Mouse (Mus musculus) heart, postnatal 0 days (tissue): Measurements from ENCODE around the gene Cd3e. TPM values are rescaled to one million over a fixed set of nuclear protein-coding genes. Genes with fewer than 3 reads are reported as not detected.

Experiments used
- ATAC-seq: fragments of 200-750 bp; cut with Nextera tagmentation; 2 replicates; pipeline ENCODE4 v1.8.0; 2017; ENCODE audit warnings: low read depth, moderate number of reproducible peaks, moderate library complexity; ENCODE audit not compliant: insufficient read depth
- DNase-seq: peaks from one replicate; pipeline ENCODE4 v3.0.0-alpha.2; 2016; ENCODE audit warnings: low spot score
- H3K27ac ChIP-seq: fragments of 300-500 bp; sonication (generic); 2 replicates; pipeline ENCODE4 v1.5.1; 2014; ENCODE audit warnings: low read depth, mild to moderate bottlenecking
- H3K27me3 ChIP-seq: fragments of 300-500 bp; sonication (generic); 2 replicates; pipeline ENCODE4 v1.6.1; 2014; ENCODE audit warnings: low read length, mixed read lengths; ENCODE audit not compliant: control insufficient read depth, insufficient read depth
- H3K36me3 ChIP-seq: fragments of 300-500 bp; sonication (generic); replicated peaks from 2 replicates; pipeline ENCODE4 v1.6.1; 2014; ENCODE audit warnings: low read length, mixed read lengths; ENCODE audit not compliant: control insufficient read depth, insufficient read depth
- H3K4me1 ChIP-seq: fragments of 300-500 bp; sonication (generic); 2 replicates; pipeline ENCODE4 v1.6.1; 2014; ENCODE audit warnings: antibody characterized with exemption; ENCODE audit not compliant: control insufficient read depth, insufficient read depth
- H3K4me2 ChIP-seq: fragments of 300-500 bp; sonication (generic); 2 replicates; pipeline ENCODE4 v1.6.1; 2014; ENCODE audit warnings: low read depth, mild to moderate bottlenecking, low read length, moderate library complexity
- H3K4me3 ChIP-seq: fragments of 300-500 bp; sonication (generic); 2 replicates; pipeline ENCODE4 v1.5.1; 2014; ENCODE audit warnings: low read depth, low read length
- H3K9ac ChIP-seq: fragments of 300-500 bp; sonication (generic); replicated peaks from 2 replicates; pipeline ENCODE4 v1.6.1; 2014; ENCODE audit warnings: low read depth, low read length, mixed read lengths
- H3K9me3 ChIP-seq: fragments of 300-500 bp; sonication (generic); replicated peaks from 2 replicates; pipeline ENCODE4 v1.6.1; 2016; ENCODE audit warnings: low read length; ENCODE audit not compliant: control insufficient read depth
- CTCF ChIP-seq: IDR thresholded peaks from 2 replicates; pipeline ENCODE4 v1.5.1; 2016; ENCODE audit warnings: antibody characterized with exemption, control low read depth, low read depth
- EP300 ChIP-seq: IDR thresholded peaks from 2 replicates; pipeline ENCODE4 v1.6.1; 2016; ENCODE audit warnings: antibody characterized with exemption, low read depth
- WGBS: fragments of 180-500 bp; shearing (Covaris S2); extraction: QIAGEN DNeasy Blood & Tissue Kit; methylation state at CpG from one replicate; pipeline ENCODE4 v1.1.7; 2014; 5-methylcytosine and 5-hydroxymethylcytosine counted together
- polyA plus RNA-seq: library from polyadenylated mRNA; unstranded; fragments of >200 nt; fragmentation: Nextera tagmentation; extraction: Ambion mirVana; gene quantifications from 2 replicates; pipeline ENCODE4 v1.2.1, GENCODE M21; 2015
- total RNA-seq: library from RNA; depleted of rRNA; stranded (reverse); fragments of >200 nt; gene quantifications from 2 replicates; pipeline ENCODE4 v1.2.3, GENCODE M21; 2014; ENCODE audit warnings: low replicate concordance

The Cd3e gene
- total and polyA plus RNA-seq, 2 experiments from 2014 or later = 0.14 TPM; not detected in 1

DNA sequence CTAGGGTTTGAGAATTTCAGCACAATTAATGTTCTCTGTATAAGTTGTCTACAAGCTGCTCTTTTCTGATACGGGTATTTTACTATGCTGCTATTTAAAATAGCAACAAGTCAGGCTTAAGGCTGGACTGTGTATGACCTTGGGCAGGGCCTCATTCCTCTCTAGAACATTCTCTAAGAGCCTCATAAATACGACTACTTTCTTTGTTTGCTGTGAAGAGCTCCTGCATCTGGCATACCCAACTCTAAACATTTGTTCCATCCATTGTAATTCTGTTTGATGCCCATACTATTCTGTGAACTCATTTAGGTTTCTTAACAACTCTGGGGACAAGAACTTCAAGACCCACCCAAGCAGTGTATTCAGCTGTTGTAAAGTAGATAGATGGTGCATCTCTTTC, 26.4 kb downstream of the Cd3e start:
- H3K4me1 ChIP-seq = no peaks in the 10 kb centered on the region
- DNase-seq (no peak), ATAC-seq (no peak)

DNA sequence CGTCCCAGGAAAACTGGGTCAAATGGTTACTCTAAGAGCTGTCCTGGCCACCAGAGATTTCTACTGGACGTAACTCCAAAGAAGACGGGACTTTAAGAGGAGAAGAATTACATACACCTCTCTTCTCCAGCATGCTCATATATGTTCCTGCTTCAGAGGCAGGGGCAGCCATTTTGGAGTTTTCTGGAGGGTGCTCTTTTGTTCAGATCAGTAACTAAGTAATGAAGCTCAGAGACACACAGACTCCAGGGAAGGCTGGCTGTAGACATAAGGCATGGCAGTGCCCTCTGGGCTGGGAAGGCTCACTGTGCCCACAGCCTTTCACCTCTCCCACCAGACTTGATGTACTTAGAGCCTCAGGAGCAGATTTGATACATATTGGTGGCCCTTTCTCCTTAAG, 26.9 kb downstream of the Cd3e start:
- Histone ChIP-seq H3K9me3 (no peaks in the 10 kb centered on the region), H3K27me3 (no peaks in the 10 kb centered on the region), H3K4me3 (peak overlapping the region; percentile 28; the same call in 1 of the 2 replicates), H3K4me1 (no peaks in the 10 kb centered on the region), H3K27ac (no peak overlapping the region; the same call in 1 of the 2 replicates), H3K36me3 (no peaks in the 10 kb centered on the region), H3K9ac (no peak overlapping the region; the same call in 1 of the 2 replicates), H3K4me2 (peak overlapping the region; percentile 30; the same call in 1 of the 2 replicates)
- TF ChIP-seq CTCF (no peak), EP300 (no peak)
- ATAC-seq (no peak), DNase-seq (no peak)
- WGBS = 80% methylated on average over 3 of the region's 3 CpGs

More for the DNA sequence above, 26.4 kb downstream of the Cd3e start:
- H3K9ac ChIP-seq = no peak overlapping the region; the same call in 1 of the 2 replicates
- H3K27me3 ChIP-seq = no peaks in the 10 kb centered on the region
- WGBS = 54% methylated on average over 2 of the region's 2 CpGs
- H3K36me3 ChIP-seq = no peaks in the 10 kb centered on the region
- peak overlapping the region; percentile 28; the same call in 1 of the 2 replicates for H3K4me3 ChIP-seq
- no peaks in the 10 kb centered on the region for H3K9me3 ChIP-seq
- no peak for TF ChIP-seq CTCF
- TF ChIP-seq EP300 = no peak
- peak overlapping the region; percentile 30; the same call in 1 of the 2 replicates for H3K4me2 ChIP-seq
- no peak overlapping the region for H3K27ac ChIP-seq

DNA sequence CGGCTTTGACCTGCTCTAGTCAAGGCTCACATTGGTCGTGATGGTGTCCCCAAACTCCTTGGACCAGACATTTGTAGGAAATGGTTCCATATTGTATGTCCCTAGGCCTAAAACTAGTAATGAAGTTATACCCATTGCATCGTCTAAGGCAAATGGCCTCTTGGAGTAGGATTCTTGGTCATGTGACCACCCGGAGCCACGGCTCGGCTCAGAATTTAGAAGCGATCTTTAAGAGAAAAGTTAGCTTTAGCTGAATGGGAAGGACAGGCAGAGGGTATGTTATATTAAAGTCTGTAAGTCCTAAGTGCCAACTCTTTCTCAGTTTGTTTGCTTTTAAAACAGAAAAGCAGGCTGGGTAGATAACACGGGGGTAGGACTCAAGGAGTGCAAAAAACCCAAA, 27.3 kb downstream of the Cd3e start:
- H3K36me3 ChIP-seq = no peaks in the 10 kb centered on the region
- ATAC-seq = no peak
- TF ChIP-seq CTCF (no peak), EP300 (no peak)
- no peak overlapping the region; the same call in 1 of the 2 replicates for H3K4me2 ChIP-seq
- WGBS = 75% methylated on average over 8 of the region's 8 CpGs
- H3K9me3 ChIP-seq = no peaks in the 10 kb centered on the region
- peak overlapping the region; percentile 57; the same call in 1 of the 2 replicates for H3K27ac ChIP-seq
- no peaks in the 10 kb centered on the region for H3K4me1 ChIP-seq
- no peak for DNase-seq
- H3K27me3 ChIP-seq = no peaks in the 10 kb centered on the region
- peak overlapping the region; percentile 28; the same call in 1 of the 2 replicates for H3K4me3 ChIP-seq
- H3K9ac ChIP-seq = no peak overlapping the region

DNA sequence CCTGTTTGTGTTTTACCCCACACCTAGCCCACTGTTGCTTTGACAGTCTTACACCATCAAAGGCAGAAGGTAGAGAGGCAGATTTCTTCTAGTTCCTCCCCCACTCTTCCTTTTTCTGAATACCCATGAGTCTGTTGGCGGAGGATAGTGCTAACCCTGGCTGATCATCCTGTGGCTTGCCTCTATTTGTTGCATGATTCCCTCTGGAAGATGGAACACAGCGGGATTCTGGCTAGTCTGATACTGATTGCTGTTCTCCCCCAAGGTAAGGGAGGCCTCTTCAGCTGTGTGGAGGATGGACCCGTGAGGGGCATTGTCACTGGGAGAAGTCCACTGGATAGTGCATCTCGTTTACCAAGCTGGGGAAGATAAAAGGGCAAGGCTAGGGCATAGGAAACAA, 27.8 kb downstream of the Cd3e start, which contains the start of gene Cd3d:
Cd3d (plus strand) TSS at position 111 of the 400 bp plus-strand sequence.
- Histone ChIP-seq H3K4me3 (peak within 1 kb of the TSS; percentile 28; the same call in 1 of the 2 replicates), H3K4me1 (no peaks in the 10 kb centered on the region), H3K27me3 (no peaks in the 10 kb centered on the region), H3K36me3 (no peaks in the 10 kb centered on the region), H3K27ac (peak within 1 kb of the TSS; percentile 57; the same call in 1 of the 2 replicates), H3K9me3 (no peaks in the 10 kb centered on the region), H3K4me2 (peak within 1 kb of the TSS; percentile 30; the same call in 1 of the 2 replicates), H3K9ac (no peak within 1 kb of the TSS; the same call in 1 of the 2 replicates)
- 70% methylated on average over 4 of the region's 4 CpGs for WGBS
- no peak for TF ChIP-seq EP300
- no peak for TF ChIP-seq CTCF
- ATAC-seq (no peak), DNase-seq (no peak)

DNA sequence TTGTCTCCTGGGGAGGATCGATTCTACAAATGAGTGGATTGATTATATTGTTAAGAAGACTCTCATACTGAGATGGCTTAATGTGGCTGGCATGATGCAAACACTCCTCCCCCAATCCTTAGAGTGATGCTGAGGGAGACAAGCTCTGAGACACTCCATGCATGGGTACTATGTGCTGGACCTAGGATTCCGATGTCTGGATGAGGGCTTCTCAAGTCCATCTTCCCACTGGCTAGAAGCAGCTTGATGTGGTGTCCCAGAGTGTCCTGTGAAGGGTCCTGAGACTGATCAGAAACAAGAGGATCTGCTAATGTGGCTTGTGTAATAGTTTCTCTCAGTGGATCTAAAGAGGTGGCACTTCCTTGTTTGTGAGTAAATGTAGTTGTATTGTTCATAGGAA, 28.3 kb downstream of the Cd3e start:
- Histone ChIP-seq H3K9me3 (no peaks in the 10 kb centered on the region), H3K4me1 (no peaks in the 10 kb centered on the region), H3K27me3 (no peaks in the 10 kb centered on the region), H3K36me3 (no peaks in the 10 kb centered on the region), H3K9ac (no peak overlapping the region), H3K4me2 (no peak overlapping the region; the same call in 1 of the 2 replicates), H3K27ac (peak overlapping the region; percentile 57; the same call in 1 of the 2 replicates), H3K4me3 (no peak overlapping the region)
- DNase-seq = no peak
- WGBS = 80% methylated on average over 2 of the region's 2 CpGs
- no peak for TF ChIP-seq EP300
- TF ChIP-seq CTCF = no peak
- ATAC-seq = no peak

DNA sequence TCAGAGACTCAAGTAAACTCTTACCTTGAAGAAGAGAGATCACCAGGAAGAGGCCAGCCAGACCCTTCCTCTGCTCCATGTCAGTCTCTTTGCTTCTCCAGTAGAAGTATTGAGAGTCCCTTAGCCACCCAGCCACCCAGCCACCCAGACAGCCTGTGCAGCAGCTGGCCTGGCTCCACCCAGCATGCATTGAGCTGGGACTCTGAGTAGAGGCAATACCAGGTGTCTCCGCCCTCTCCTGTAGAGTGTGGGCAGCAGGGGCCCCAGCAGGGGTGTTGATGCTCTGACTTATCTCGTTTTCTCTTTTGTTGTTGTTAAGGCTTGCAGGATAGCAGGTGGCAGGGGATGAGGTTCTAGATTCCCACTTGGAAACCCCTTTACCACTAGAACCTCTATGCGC, 29.2 kb downstream of the Cd3e start, which contains the start of gene Cd3g:
Cd3g (minus strand) TSS at position 190 of the 400 bp plus-strand sequence.
- no peak within 1 kb of the TSS; the same call in 1 of the 2 replicates for H3K4me2 ChIP-seq
- TF ChIP-seq EP300 (no peak), CTCF (no peak)
- H3K4me3 ChIP-seq = peak within 1 kb of the TSS; percentile 12; the same call in 1 of the 2 replicates
- ATAC-seq (no peak), DNase-seq (no peak)
- 61% methylated on average over 3 of the region's 3 CpGs for WGBS
- H3K4me1 ChIP-seq = no peaks in the 10 kb centered on the region
- peak within 1 kb of the TSS; percentile 57; the same call in 1 of the 2 replicates for H3K27ac ChIP-seq
- no peaks in the 10 kb centered on the region for H3K36me3 ChIP-seq
- H3K9ac ChIP-seq = no peak within 1 kb of the TSS
- no peaks in the 10 kb centered on the region for H3K9me3 ChIP-seq
- H3K27me3 ChIP-seq = no peaks in the 10 kb centered on the region
